Mouse (Mus musculus) G1E (cell line): Measurements from ENCODE around the gene Rhbg.

Experiments
- CTCF ChIP-seq: IDR thresholded peaks from 2 replicates; pipeline ENCODE4 v1.5.1; 2012; ENCODE audit warnings: low read depth, low read length, inconsistent platforms, mixed read lengths
- GATA2 ChIP-seq: IDR thresholded peaks from 2 replicates; pipeline ENCODE4 v1.6.1; 2012; ENCODE audit warnings: low read depth, low read length, inconsistent platforms, borderline replicate concordance
- TAL1 ChIP-seq: conservative IDR thresholded peaks from 2 replicates; pipeline ENCODE4 v1.6.1; 2012; ENCODE audit warnings: low read depth, low read length, inconsistent platforms, mixed read lengths

GRCm38 (mm10) chr3:88287110-88287509 is 32.6 kb upstream of the Rhbg start, which contains the start of gene Gm38392:
- TF ChIP-seq CTCF (no peak), GATA2 (no peak), TAL1 (no peak)
